Mouse (Mus musculus) 3134 (cell line): ENCODE data around the gene Atp8a1.

Experiments used
- DNase-seq: peaks from one replicate; pipeline ENCODE4 v3.0.0-alpha.2; 2011; ENCODE audit warnings: low spot score; ENCODE audit not compliant: insufficient read length; ENCODE audit errors: extremely low read depth

The Atp8a1 gene

GRCm38 (mm10) chr5:67688001-67688400 is 159.2 kb downstream of the Atp8a1 start:
- no peak for DNase-seq

GRCm38 (mm10) chr5:67685906-67686305 is 161.3 kb downstream of the Atp8a1 start:
- DNase-seq, result no peak

- DNase-seq, result no peak
These were observed 161.8 kb downstream of the Atp8a1 start for GRCm38 (mm10) chr5:67685461-67685860.

- no peak for DNase-seq
These were observed 168.4 kb downstream of the Atp8a1 start for GRCm38 (mm10) chr5:67678819-67679218.

DNA sequence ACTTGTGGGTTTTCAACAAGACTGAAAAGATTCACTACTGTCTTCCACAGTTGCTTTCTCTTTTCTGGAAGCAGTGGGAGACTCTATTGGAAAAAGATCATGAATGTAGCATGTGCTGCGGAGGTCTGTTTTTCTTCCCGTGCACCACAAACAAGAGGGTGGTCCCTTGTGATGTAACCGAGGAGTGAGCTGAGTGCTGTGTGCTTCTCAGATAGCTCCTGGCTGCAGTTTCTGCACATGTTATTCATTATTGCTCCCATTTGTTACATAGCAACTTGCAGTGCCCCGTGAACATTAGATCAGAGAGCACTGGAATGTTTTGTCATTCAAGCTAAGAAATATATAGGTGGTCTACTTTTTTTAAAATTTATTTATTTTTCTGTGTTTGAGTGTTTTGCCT is 174.2 kb downstream of the Atp8a1 start:
- DNase-seq, result no peak

DNA sequence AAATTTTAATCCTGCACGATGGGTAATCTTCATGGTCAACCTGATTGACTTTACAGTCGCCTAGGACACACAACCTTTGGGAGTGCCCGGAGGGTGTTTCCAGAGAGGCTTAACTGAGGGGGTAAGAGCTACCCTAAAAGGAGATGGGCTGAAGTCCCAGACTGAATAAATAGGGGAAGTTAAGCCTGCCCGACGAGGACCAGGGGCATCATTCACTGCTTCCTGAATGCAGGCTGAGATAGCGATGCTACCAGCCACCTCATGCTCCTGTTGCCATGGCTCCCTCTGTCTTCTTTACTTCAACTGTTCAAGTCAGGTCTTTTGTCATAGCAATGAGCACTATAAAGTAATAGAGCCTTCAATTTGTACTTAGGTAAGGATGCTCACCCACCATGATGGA is 177.1 kb downstream of the Atp8a1 start:
- no peak for DNase-seq

- DNase-seq, result no peak
These were observed 177.8 kb downstream of the Atp8a1 start for GRCm38 (mm10) chr5:67669436-67669896.

DNA sequence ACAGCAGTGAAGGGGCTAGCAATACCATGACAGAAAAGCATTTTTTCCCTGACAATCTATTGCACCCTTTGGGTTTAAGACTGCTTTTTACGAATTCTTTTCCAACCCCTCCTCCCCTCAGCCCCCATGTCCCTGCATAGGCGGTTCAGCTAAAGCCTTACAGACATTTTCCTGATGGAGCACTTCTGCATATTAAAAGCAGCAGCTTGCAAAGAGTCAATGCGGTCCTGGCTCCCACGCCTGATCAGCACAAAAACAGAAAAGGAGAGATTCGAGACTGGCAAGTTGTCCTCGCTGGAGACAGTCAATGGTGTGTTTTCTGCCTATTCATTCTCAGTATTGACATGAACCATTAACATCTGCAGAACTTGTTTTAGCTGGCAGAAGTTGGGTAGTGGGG is 184.5 kb downstream of the Atp8a1 start:
- no peak for DNase-seq

DNA sequence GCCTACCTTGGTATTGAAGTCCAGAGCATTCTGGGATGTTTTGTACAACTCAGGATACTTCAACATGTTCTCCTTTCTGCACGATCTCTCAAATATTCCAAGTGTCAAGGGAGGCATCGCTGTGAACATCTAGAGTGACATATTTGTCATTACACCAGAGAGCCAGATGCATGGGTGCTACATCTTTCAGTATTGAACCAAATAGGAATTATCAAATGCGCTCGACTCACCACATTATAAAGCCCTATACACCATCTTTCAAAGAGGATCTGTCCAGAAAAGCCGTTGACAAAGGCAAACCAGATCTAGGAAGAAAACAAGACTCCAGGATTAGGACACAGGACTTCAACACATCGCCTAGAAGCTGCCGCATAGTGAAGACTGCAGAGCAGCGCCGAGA is 187.4 kb downstream of the Atp8a1 start:
- no peak for DNase-seq

DNA sequence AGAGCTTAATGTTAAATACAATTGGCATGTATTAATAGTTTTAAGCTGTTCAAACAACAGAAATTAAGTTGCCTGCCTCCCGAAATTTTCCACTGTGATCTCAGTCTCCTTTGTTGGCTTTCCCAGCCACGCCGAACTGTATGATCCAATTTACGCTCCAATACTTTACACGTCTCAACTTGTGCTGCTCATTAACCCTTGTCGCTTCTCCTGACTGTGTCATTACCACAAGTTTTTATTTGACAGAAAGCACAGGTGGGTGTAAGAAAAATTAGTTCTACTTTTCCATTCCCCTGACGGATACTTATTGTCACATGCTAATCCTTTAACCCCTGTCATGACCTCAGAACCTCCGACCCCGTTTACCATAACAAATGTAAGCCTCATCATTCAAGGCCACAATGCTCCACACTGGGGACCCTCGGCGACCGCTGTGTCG is 190.4 kb downstream of the Atp8a1 start:
- DNase-seq, result no peak

GRCm38 (mm10) chr5:67655696-67656519 is 191.3 kb downstream of the Atp8a1 start:
- DNase-seq, result no peak

DNA sequence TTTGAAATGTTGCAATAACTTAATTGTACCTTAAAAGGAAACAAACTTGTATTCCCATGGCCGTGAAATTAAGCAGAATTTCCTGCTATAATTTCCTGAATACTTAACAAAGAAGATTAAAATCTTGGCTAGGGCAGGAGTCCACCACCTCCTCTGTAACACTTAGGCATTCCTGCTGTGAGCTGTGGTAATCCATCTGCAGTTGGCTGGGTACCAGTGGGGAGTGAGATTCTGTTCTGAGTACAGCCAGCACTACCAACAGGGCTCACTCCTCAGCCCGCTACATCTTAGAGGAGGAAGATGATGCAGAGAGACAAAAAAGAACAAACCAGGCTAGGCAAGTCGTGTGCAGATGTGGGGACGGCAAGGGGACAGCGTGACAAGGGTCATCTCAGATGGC is 192.7 kb downstream of the Atp8a1 start:
- no peak for DNase-seq

DNA sequence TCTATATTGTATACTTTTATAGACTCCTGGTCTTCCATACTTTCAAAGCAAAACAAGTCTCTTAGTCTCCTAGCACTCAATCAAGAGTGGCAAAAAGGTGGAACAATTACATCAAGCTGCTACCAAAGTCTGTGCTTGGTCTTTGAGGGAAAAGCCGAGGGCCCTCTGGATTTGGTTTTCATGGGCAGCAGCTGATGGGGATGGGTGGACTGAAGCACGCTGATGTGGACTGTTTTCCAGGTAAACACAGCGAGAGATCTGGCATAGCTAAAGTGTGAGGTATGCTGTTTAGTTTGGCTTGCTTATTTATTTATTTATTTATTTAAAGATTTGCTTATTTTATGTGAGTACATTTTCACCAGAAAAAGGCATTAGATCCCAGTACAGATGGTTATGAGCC is 193.7 kb downstream of the Atp8a1 start:
- no peak for DNase-seq

GRCm38 (mm10) chr5:67652468-67652867 is 194.8 kb downstream of the Atp8a1 start:
- DNase-seq, result no peak

DNA sequence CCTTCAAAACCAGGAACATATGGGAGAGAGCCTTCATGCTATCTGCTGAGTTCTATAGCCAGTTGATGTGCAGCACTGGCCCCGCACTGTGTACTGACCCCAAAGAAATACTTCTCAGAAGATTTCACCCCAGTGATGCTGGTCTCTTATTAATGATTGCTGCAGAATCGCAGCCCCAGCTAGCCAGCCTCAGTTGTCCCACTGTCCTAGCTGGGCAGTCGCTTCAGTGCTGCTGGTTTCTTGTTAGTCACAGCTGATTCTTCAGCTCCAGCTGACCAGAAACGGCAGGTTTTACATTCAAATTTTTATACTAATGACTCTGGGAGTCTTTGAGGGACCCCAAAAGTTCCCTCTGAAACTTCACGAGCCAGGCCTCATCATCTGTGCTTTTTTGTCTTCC is 197.2 kb downstream of the Atp8a1 start:
- no peak for DNase-seq

DNA sequence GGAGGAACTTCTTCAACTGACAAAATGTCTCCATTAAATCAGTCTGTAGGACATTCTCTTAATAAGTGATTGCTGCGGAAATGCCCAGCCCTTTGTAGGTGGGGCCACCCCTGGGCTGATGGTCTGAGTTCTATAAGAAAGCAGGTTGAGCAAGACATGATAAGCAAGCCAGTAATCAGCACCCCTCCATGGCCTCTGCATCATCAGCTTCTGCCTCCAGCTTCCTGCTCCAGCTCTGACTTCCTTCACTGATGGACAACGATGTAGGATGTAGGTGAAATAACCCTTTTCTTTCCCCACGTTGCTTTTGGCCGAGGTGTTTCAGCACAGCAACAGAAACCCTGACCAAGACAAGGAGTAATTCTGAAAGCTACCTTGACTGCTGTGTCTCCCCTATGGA is 198.1 kb downstream of the Atp8a1 start:
- DNase-seq, result no peak

DNA sequence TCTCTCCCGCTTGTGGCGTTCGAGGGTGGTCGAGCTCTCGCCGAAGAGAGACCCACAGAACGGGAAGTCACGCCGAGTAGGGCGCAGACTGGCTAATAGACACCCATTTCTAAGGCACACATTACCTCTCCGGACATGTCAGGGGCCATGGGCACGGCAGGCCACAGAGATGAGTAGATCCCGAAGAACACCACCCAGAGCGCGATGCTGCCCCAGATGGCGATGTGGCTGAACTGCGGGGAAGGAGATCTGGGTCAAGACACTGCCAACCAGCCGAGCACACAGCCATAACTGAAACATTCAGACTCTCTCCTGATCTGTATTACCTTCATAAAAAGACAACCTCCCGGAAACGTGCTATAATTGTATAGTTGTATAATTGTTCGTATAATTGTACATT is 199.7 kb downstream of the Atp8a1 start:
- DNase-seq, result no peak

- DNase-seq, result no peak
These were observed 200.3 kb downstream of the Atp8a1 start for GRCm38 (mm10) chr5:67646756-67647529.

DNA sequence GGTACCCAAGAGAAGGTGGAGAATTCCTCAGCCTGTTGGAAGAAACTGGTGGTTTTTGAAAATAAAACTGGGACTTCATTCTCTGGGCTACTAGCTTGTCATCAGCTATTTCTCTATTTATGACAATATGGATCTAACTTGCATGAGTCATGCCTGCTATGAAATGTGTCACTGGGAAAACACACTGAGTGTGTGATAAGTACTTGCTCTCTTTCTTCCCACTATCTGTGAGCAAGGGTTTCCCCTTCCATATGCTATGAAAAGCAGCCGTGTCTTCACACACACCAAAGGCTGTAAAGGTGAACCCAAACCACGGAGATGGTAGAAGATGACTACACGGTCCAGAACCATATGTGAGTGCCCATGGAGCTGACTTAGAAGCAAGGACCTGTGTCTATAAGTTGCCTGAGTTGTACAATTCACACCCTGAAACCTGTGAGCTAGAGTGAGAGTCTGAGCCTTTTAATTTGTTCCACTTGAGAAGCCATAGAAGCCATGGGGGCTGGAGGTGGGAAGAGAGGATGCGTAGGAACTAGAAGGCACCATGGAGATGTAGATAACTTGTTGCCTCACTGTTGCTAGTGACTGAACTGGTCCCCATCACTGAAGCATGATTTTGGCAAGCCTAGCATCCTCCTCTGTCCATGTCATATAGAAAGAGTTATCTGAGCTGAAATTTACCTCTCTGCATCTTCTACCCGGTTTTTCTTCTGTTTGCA is 203.5 kb downstream of the Atp8a1 start:
- DNase-seq, result no peak

GRCm38 (mm10) chr5:67641406-67642120 is 205.7 kb downstream of the Atp8a1 start:
- no peak for DNase-seq
